8 mouse cellular contexts compared by ENCODE assay signal in the genomic region with DNA sequence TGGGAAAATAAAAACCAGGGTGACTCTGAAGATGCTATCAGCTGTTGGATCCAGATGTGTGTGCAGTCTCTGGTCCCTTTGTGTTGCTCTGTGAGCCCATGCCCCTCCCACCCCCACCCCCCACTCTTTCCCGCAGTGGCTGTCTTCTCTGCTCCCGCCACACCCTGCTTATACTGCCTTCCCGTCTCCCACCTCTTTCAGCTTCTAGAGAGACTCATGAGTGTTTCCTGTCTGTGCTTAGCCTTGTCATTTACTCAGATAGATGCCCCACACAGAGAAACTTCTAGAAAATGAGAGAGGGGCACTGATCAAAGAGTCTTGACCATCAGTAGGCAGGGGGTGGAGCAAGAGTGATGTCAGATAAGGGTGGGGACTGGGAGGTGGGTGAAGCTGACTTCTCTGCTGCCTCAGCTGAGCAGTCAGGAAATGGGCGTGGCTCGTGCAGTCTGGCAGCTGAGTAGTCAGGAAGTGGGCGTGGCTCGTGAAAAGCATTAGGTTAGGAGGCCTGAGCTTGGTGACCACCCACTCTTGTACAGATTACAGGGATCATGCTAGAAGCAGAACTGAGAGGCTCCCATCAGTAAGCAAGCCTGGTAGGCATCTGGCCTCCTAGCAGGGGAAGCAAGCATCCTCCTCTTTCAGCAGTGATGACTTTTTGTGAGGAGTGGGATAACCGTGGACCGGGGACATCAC. TPM values are rescaled to one million over a fixed set of nuclear protein-coding genes. Genes with fewer than 3 reads are reported as not detected.
DNase-seq lines count a peak whose midpoint lies in the region; ATAC-seq and TF ChIP-seq lines count a peak whose summit lies in the region.

No protein-coding gene starts in this region.

- TF ChIP-seq CTCF in heart, postnatal 0 days (IDR thresholded peaks at IDR 0.05; ENCODE audit: low read depth): no peak

- no peaks in the 10 kb centered on the region for H3K4me1 ChIP-seq in heart, postnatal 0 days (ENCODE audit: control insufficient read depth, insufficient read depth)
- H3K4me1 ChIP-seq in lung, embryonic 16.5 days (replicated peaks; ENCODE audit: control insufficient read depth, insufficient read depth, low read length): peaks cover 35% of the 10 kb centered on the region

- no peaks in the 10 kb centered on the region for H3K9me3 ChIP-seq in heart, postnatal 0 days (replicated peaks; ENCODE audit: control insufficient read depth, low read length)
- H3K9me3 ChIP-seq in lung, embryonic 16.5 days (ENCODE audit: control insufficient read depth, low read length): 0 out of 2 replicates have a peak, but pooled peaks cover 3% of the 10 kb centered on the region

- peak; percentile 47; the same call in 1 of the 2 replicates for TF ChIP-seq EP300 in heart, postnatal 0 days (IDR thresholded peaks at IDR 0.05; ENCODE audit: low read depth)

- H3K36me3 ChIP-seq in heart, postnatal 0 days (replicated peaks; ENCODE audit: control insufficient read depth, insufficient read depth, low read length): no peaks in the 10 kb centered on the region; the same call in none of the 2 replicates
- peaks cover 16% of the 10 kb centered on the region for H3K36me3 ChIP-seq in lung, embryonic 16.5 days (ENCODE audit: control insufficient read depth, insufficient read depth, low read length)

- peak overlapping the region; percentile 67 for H3K27ac ChIP-seq in heart, postnatal 0 days (ENCODE audit: low read depth)
- H3K27ac ChIP-seq in lung, embryonic 16.5 days (ENCODE audit: low read length): peak overlapping the region; percentile 92

- peak; percentile 89 for DNase-seq in CD4-positive helper T cell, adult 2 months (ENCODE audit: low read depth, low spot score)
- DNase-seq in adrenal gland, adult (ENCODE audit: inconsistent age in 2 of 2, low spot score in 1 of 2): peak; percentile 75 to 83
- DNase-seq in heart, postnatal 0 days (ENCODE audit: low spot score): peak; percentile 93
- peak; percentile 94 for DNase-seq in kidney, postnatal 14 days
- peak; percentile 87 to 90 for DNase-seq in thymus, postnatal 10 days (ENCODE audit: low spot score in 2 of 2)

- no peaks in the 10 kb centered on the region for H3K27me3 ChIP-seq in heart, postnatal 0 days (ENCODE audit: control insufficient read depth, insufficient read depth, low read length)
- no peaks in the 10 kb centered on the region for H3K27me3 ChIP-seq in lung, embryonic 16.5 days (ENCODE audit: control insufficient read depth, insufficient read depth, low read depth, low read length)

- peak overlapping the region; percentile 53 for H3K4me2 ChIP-seq in heart, postnatal 0 days (ENCODE audit: low read depth, low read length)
- H3K4me2 ChIP-seq in lung, embryonic 16.5 days (ENCODE audit: low read depth, low read length): peak overlapping the region; percentile 53

- H3K4me3 ChIP-seq in heart, postnatal 0 days (ENCODE audit: low read depth, low read length): peak overlapping the region; percentile 19; the same call in 1 of the 2 replicates
- H3K4me3 ChIP-seq in lung, embryonic 16.5 days (ENCODE audit: low read length): peak overlapping the region; percentile 25

- H3K9ac ChIP-seq in heart, postnatal 0 days (replicated peaks; ENCODE audit: low read depth, low read length): no peak overlapping the region
- peak overlapping the region; percentile 12; the same call in 1 of the 2 replicates for H3K9ac ChIP-seq in lung, embryonic 16.5 days (ENCODE audit: low read length)

- peak; percentile 76 for ATAC-seq in erythroid progenitor cell, adult 5-6 weeks (replicated peaks; ENCODE audit: low FRiP score, poor library complexity, severe bottlenecking)
- peak; percentile 88 for ATAC-seq in heart, postnatal 0 days (ENCODE audit: insufficient read depth, low read depth)
- ATAC-seq in lung, embryonic 16.5 days (ENCODE audit: low read depth): peak; percentile 90
- peak; percentile 87 for ATAC-seq in neutrophil, adult 5-6 weeks (ENCODE audit: extremely low read depth, insufficient number of reproducible peaks, low FRiP score, poor library complexity, severe bottlenecking)

- 18% methylated on average over 9 of the region's 9 CpGs for WGBS in heart, postnatal 0 days
- 5% methylated on average over 9 of the region's 9 CpGs for WGBS in lung, embryonic 16.5 days

RNA-seq across cellular contexts. Expression of a gene that starts 48.4 kb away (rescaled TPM):
- total RNA-seq in erythroid progenitor cell, adult 5-6 weeks (2015; ENCODE audit: low replicate concordance): not detected in 2 replicates
- total RNA-seq in erythroid progenitor cell, adult 5-6 weeks (2017; ENCODE audit: low replicate concordance): not detected in 2 replicates
- total RNA-seq in heart, postnatal 0 days (2014; rRNA removed; ENCODE audit: low replicate concordance): not detected in 2 replicates
- polyA plus RNA-seq in heart, postnatal 0 days (2015; fragmentation: Nextera tagmentation; extraction: Ambion mirVana): not detected in 2 replicates
- polyA plus RNA-seq in lung, embryonic 16.5 days (2015; fragmentation: Nextera tagmentation; extraction: Ambion mirVana): not detected in 2 replicates
- not detected in 2 replicates for total RNA-seq in neutrophil, adult 5-6 weeks (2017)

Comparison
In these comparisons a context has a peak if more than half of its experiments do, and no peak if none do; other contexts are left out.
1. Peak in every context shown above with its lines: DNase-seq, ATAC-seq, H3K4me3 ChIP-seq and H3K27ac ChIP-seq.